Comparison of ENCODE assay signal across 26 mouse cellular contexts in the genomic region with DNA sequence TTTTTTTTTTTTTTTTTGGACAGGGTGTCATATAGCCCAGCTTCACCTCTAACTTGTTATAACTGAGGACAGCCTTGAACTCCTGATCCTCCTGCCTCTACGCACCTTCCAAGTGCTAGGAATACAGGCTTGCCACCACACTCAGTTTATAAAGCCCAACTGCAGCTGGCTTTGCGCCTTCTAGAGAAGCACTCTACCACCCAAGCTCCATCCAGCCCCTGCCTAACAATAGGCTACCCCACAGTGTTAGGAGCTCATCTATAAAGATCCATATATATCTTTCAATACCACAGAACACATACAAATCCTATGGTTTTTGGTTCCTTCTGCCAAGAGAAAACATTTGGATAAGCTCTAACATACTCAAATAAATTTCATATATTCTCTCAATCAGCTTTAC. TPM values are rescaled to one million over a fixed set of nuclear protein-coding genes. Genes with fewer than 3 reads are reported as not detected.
DNase-seq lines count a peak whose midpoint lies in the region; ATAC-seq and TF ChIP-seq lines count a peak whose summit lies in the region.
"Had no signal": no experiment of that assay in that cellular context is flagged by ENCODE, and none has a peak within 500 bp of the region (broad histone marks: within the 10 kb centered on the region; RNA-seq: fewer than 3 reads in every experiment).

No protein-coding gene starts in this region.

- H3K4me1 ChIP-seq in forebrain, embryonic 12.5 days: peaks cover 4% of the 10 kb centered on the region
- H3K4me1 ChIP-seq in forebrain, embryonic 11.5 days (replicated peaks; ENCODE audit: control insufficient read depth, insufficient read depth, low read length): no peaks in the 10 kb centered on the region
- no peaks in the 10 kb centered on the region for H3K4me1 ChIP-seq in forebrain, embryonic 14.5 days (ENCODE audit: control insufficient read depth, insufficient read depth, low read length)
- H3K4me1 ChIP-seq in forebrain, postnatal 0 days (ENCODE audit: insufficient read depth): no peaks in the 10 kb centered on the region
- H3K4me1 ChIP-seq: embryonic facial prominence, embryonic 13.5 days; heart, embryonic 10.5 days; liver, embryonic 12.5 days; midbrain, embryonic 15.5 days had no signal

- intact Hi-C loops in left cerebral cortex, postnatal 4 days (cut with DNase I): no loop called here
- intact Hi-C loops in left cerebral cortex, postnatal 14 days (cut with DNase I): loop anchor here (5.0 kb wide), 1 partner anchor 36 kb away; no protein-coding TSS in a partner anchor

- no peak overlapping the region for H3K4me2 ChIP-seq in forebrain, embryonic 12.5 days
- no peak overlapping the region for H3K4me2 ChIP-seq in forebrain, embryonic 11.5 days (ENCODE audit: low read depth, low read length, severe bottlenecking)
- H3K4me2 ChIP-seq in forebrain, embryonic 14.5 days (ENCODE audit: low read length): no peak overlapping the region
- no peak overlapping the region for H3K4me2 ChIP-seq in forebrain, postnatal 0 days (ENCODE audit: low read depth)
- H3K4me2 ChIP-seq: embryonic facial prominence, embryonic 13.5 days; liver, embryonic 12.5 days; midbrain, embryonic 15.5 days had no signal

- no peaks in the 10 kb centered on the region for H3K9me3 ChIP-seq in forebrain, embryonic 12.5 days
- no peaks in the 10 kb centered on the region for H3K9me3 ChIP-seq in forebrain, embryonic 11.5 days (ENCODE audit: control insufficient read depth, low read length)
- no peaks in the 10 kb centered on the region for H3K9me3 ChIP-seq in forebrain, embryonic 14.5 days (replicated peaks; ENCODE audit: control insufficient read depth, low read length)
- H3K9me3 ChIP-seq in forebrain, postnatal 0 days (ENCODE audit: low read length): no peaks in the 10 kb centered on the region
- H3K9me3 ChIP-seq: embryonic facial prominence, embryonic 13.5 days; G1E; heart, embryonic 10.5 days; liver, embryonic 12.5 days; midbrain, embryonic 15.5 days had no signal

- ATAC-seq in forebrain, embryonic 12.5 days (ENCODE audit: low FRiP score): no peak
- ATAC-seq in forebrain, embryonic 11.5 days (replicated peaks; ENCODE audit: low FRiP score): no peak
- peak; percentile 69 for ATAC-seq in forebrain, embryonic 14.5 days
- ATAC-seq in forebrain, postnatal 0 days: peak; percentile 60; the same call in 1 of the 2 replicates
- ATAC-seq: liver, embryonic 12.5 days; midbrain, embryonic 15.5 days had no signal

- TF ChIP-seq CTCF in forebrain, postnatal 0 days (IDR thresholded peaks at IDR 0.05; ENCODE audit: low read depth): no peak

- 92% methylated on average over 2 of the region's 2 CpGs for WGBS in forebrain, embryonic 12.5 days
- WGBS in forebrain, embryonic 11.5 days: 84% methylated on average over 2 of the region's 2 CpGs
- WGBS in forebrain, embryonic 14.5 days: 58% methylated on average over 2 of the region's 2 CpGs
- 79% methylated on average over 2 of the region's 2 CpGs for WGBS in forebrain, postnatal 0 days

- DNase-seq in forebrain, embryonic 11.5 days (ENCODE audit: low spot score): no peak
- peak; percentile 58 for DNase-seq in left cerebral cortex, postnatal 4 days
- no peak for DNase-seq in left cerebral cortex, postnatal 14 days (ENCODE audit: low spot score in 2 of 2)
- DNase-seq in forebrain, embryonic 14.5 days (ENCODE audit: low spot score): peak; percentile 52
- DNase-seq in forebrain, postnatal 0 days: no peak
- no peak for DNase-seq in MN1 (ENCODE audit: low spot score)
- DNase-seq: adrenal gland, adult 2 months; B cell, adult 2 months; embryo, embryonic 11 days; gastrocnemius, adult 2 months; heart, postnatal 4 days; kidney, postnatal 25 days; thymus, adult 18-20 months; thymus, postnatal 36 days had no signal

- peak overlapping the region; percentile 56; the same call in 1 of the 2 replicates for H3K27ac ChIP-seq in forebrain, embryonic 12.5 days
- no peak overlapping the region for H3K27ac ChIP-seq in forebrain, embryonic 11.5 days (ENCODE audit: low read depth, low read length)
- peak overlapping the region; percentile 83 for H3K27ac ChIP-seq in forebrain, embryonic 14.5 days (ENCODE audit: low read depth, low read length)
- peak overlapping the region; percentile 75 for H3K27ac ChIP-seq in forebrain, postnatal 0 days (ENCODE audit: low read depth, low read length)
- H3K27ac ChIP-seq: embryonic facial prominence, embryonic 13.5 days; gastrocnemius, adult 2 months; heart, embryonic 10.5 days; liver, embryonic 12.5 days had no signal

- H3K36me3 ChIP-seq in forebrain, embryonic 12.5 days (replicated peaks): peaks cover 22% of the 10 kb centered on the region
- no peaks in the 10 kb centered on the region; the same call in 1 of the 2 replicates for H3K36me3 ChIP-seq in forebrain, embryonic 11.5 days (ENCODE audit: control insufficient read depth, insufficient read depth, low read length)
- H3K36me3 ChIP-seq in forebrain, embryonic 14.5 days (ENCODE audit: control insufficient read depth, insufficient read depth, low read length): peaks cover 66% of the 10 kb centered on the region
- peaks cover 56% of the 10 kb centered on the region for H3K36me3 ChIP-seq in forebrain, postnatal 0 days (ENCODE audit: insufficient read depth)

- H3K9ac ChIP-seq in forebrain, embryonic 12.5 days: no peak overlapping the region
- H3K9ac ChIP-seq in forebrain, embryonic 11.5 days (ENCODE audit: low read length): no peak overlapping the region
- H3K9ac ChIP-seq in forebrain, embryonic 14.5 days (ENCODE audit: low read length): no peak overlapping the region
- H3K9ac ChIP-seq in forebrain, postnatal 0 days: no peak overlapping the region
- H3K9ac ChIP-seq: embryonic facial prominence, embryonic 13.5 days; liver, embryonic 12.5 days; midbrain, embryonic 15.5 days had no signal

- no peaks in the 10 kb centered on the region for H3K27me3 ChIP-seq in forebrain, embryonic 12.5 days
- no peaks in the 10 kb centered on the region for H3K27me3 ChIP-seq in forebrain, embryonic 11.5 days (ENCODE audit: control insufficient read depth, insufficient read depth, low read length)
- H3K27me3 ChIP-seq in forebrain, embryonic 14.5 days (replicated peaks; ENCODE audit: control insufficient read depth, insufficient read depth, low read length): no peaks in the 10 kb centered on the region
- H3K27me3 ChIP-seq in forebrain, postnatal 0 days (ENCODE audit: insufficient read depth, low read length): no peaks in the 10 kb centered on the region
- H3K27me3 ChIP-seq: CH12.LX; embryonic facial prominence, embryonic 13.5 days; liver, embryonic 12.5 days; midbrain, embryonic 15.5 days had no signal

- no peak overlapping the region for H3K4me3 ChIP-seq in forebrain, embryonic 12.5 days (replicated peaks)
- no peak overlapping the region for H3K4me3 ChIP-seq in forebrain, embryonic 11.5 days (ENCODE audit: low read depth, low read length)
- no peak overlapping the region for H3K4me3 ChIP-seq in forebrain, embryonic 14.5 days (ENCODE audit: low read depth, low read length)
- no peak overlapping the region for H3K4me3 ChIP-seq in forebrain, postnatal 0 days (ENCODE audit: low read depth, low read length)
- H3K4me3 ChIP-seq: embryonic facial prominence, embryonic 13.5 days; erythroblast, embryonic 14.5 days; gastrocnemius, adult 2 months; heart, embryonic 10.5 days; liver, embryonic 12.5 days; midbrain, embryonic 15.5 days had no signal

RNA-seq across cellular contexts. Expression of gene Stxbp1, which starts 30.5 kb away (rescaled TPM):
- polyA plus RNA-seq in forebrain, embryonic 12.5 days (2016; fragmentation: Nextera tagmentation; extraction: Ambion mirVana): 68.5 and 73.5 TPM in 2 replicates
- polyA plus RNA-seq in forebrain, embryonic 11.5 days (2014; fragmentation: Nextera tagmentation; extraction: Ambion mirVana): 44.0 and 44.6 TPM in 2 replicates
- 100 to 1,000 TPM; 557 to 578 TPM for total RNA-seq in left cerebral cortex, postnatal 4 days (2021)
- 1,000 to 10,000 TPM; 1,032 to 1,038 TPM for total RNA-seq in left cerebral cortex, postnatal 14 days (2021)
- polyA plus RNA-seq in forebrain, embryonic 14.5 days (2014; fragmentation: Nextera tagmentation; extraction: Ambion mirVana): 127 and 174 TPM in 2 replicates
- 109 and 135 TPM in 2 replicates for total RNA-seq in forebrain, postnatal 0 days (2014; rRNA removed)
- 268 and 350 TPM in 2 replicates for polyA plus RNA-seq in forebrain, postnatal 0 days (2015; fragmentation: Nextera tagmentation; extraction: Ambion mirVana)

RNA-seq across cellular contexts. Expression of gene Cfap157, which starts 32.3 kb away (rescaled TPM):
- 0.15 and 0.45 TPM in 2 replicates for polyA plus RNA-seq in forebrain, embryonic 12.5 days (2016; fragmentation: Nextera tagmentation; extraction: Ambion mirVana)
- polyA plus RNA-seq in forebrain, embryonic 11.5 days (2014; fragmentation: Nextera tagmentation; extraction: Ambion mirVana): 0.33 and 0.87 TPM in 2 replicates
- under 1 TPM; 0.34 to 0.58 TPM for total RNA-seq in left cerebral cortex, postnatal 4 days (2021)
- under 1 TPM in 1 of 2 experiments, not detected in 1; 0.33 TPM for total RNA-seq in left cerebral cortex, postnatal 14 days (2021)
- 0.17 and 0.30 TPM in 2 replicates for polyA plus RNA-seq in forebrain, embryonic 14.5 days (2014; fragmentation: Nextera tagmentation; extraction: Ambion mirVana)
- total RNA-seq in forebrain, postnatal 0 days (2014; rRNA removed): 1.0 and 1.2 TPM in 2 replicates
- polyA plus RNA-seq in forebrain, postnatal 0 days (2015; fragmentation: Nextera tagmentation; extraction: Ambion mirVana): 0.94 and 2.8 TPM in 2 replicates
- total RNA-seq: adrenal gland, adult 2 months; CH12.LX; gastrocnemius, adult 2 months; gastrocnemius, postnatal 4 days; heart, postnatal 4 days; megakaryocyte, adult 5-6 weeks; neutrophil, adult 5-6 weeks had no signal
- polyA plus RNA-seq: adrenal gland, adult 2 months; erythroblast, embryonic 14.5 days; G1E had no signal

RNA-seq across cellular contexts. Expression of gene Ptrh1, which starts 40.9 kb away (rescaled TPM):
- 3.9 and 5.3 TPM in 2 replicates for polyA plus RNA-seq in forebrain, embryonic 12.5 days (2016; fragmentation: Nextera tagmentation; extraction: Ambion mirVana)
- polyA plus RNA-seq in forebrain, embryonic 11.5 days (2014; fragmentation: Nextera tagmentation; extraction: Ambion mirVana): 3.3 and 4.6 TPM in 2 replicates
- total RNA-seq in left cerebral cortex, postnatal 4 days (2021): 10 to 100 TPM in 1 of 2 experiments, 1 to 10 TPM in 1; 6.5 to 11.2 TPM
- 1 to 10 TPM; 6.1 to 7.6 TPM for total RNA-seq in left cerebral cortex, postnatal 14 days (2021)
- polyA plus RNA-seq in forebrain, embryonic 14.5 days (2014; fragmentation: Nextera tagmentation; extraction: Ambion mirVana): 4.7 and 5.1 TPM in 2 replicates
- total RNA-seq in forebrain, postnatal 0 days (2014; rRNA removed): 2.4 and 5.5 TPM in 2 replicates
- polyA plus RNA-seq in forebrain, postnatal 0 days (2015; fragmentation: Nextera tagmentation; extraction: Ambion mirVana): 4.0 and 4.8 TPM in 2 replicates
- total RNA-seq: neutrophil, adult 5-6 weeks had no signal
- polyA plus RNA-seq: erythroblast, embryonic 14.5 days had no signal

RNA-seq across cellular contexts. Expression of gene Ttc16, which starts 41.1 kb away (rescaled TPM):
- 0.46 and 0.67 TPM in 2 replicates for polyA plus RNA-seq in forebrain, embryonic 12.5 days (2016; fragmentation: Nextera tagmentation; extraction: Ambion mirVana)
- 0.80 and 0.84 TPM in 2 replicates for polyA plus RNA-seq in forebrain, embryonic 11.5 days (2014; fragmentation: Nextera tagmentation; extraction: Ambion mirVana)
- total RNA-seq in left cerebral cortex, postnatal 4 days (2021): under 1 TPM; 0.42 to 0.66 TPM
- total RNA-seq in left cerebral cortex, postnatal 14 days (2021): under 1 TPM; 0.23 to 0.35 TPM
- 0.27 and 0.80 TPM in 2 replicates for polyA plus RNA-seq in forebrain, embryonic 14.5 days (2014; fragmentation: Nextera tagmentation; extraction: Ambion mirVana)
- 1.00 and 1.8 TPM in 2 replicates for total RNA-seq in forebrain, postnatal 0 days (2014; rRNA removed)
- polyA plus RNA-seq in forebrain, postnatal 0 days (2015; fragmentation: Nextera tagmentation; extraction: Ambion mirVana): 0.68 and 1.2 TPM in 2 replicates
- total RNA-seq: gastrocnemius, adult 2 months; gastrocnemius, postnatal 4 days; megakaryocyte, adult 5-6 weeks had no signal
- polyA plus RNA-seq: erythroblast, embryonic 14.5 days; kidney, embryonic 14.5 days had no signal

RNA-seq across cellular contexts. Expression of gene Fam129b, which starts 59.4 kb away (rescaled TPM):
- polyA plus RNA-seq in forebrain, embryonic 12.5 days (2016; fragmentation: Nextera tagmentation; extraction: Ambion mirVana): 24.6 and 27.3 TPM in 2 replicates
- 13.8 and 15.4 TPM in 2 replicates for polyA plus RNA-seq in forebrain, embryonic 11.5 days (2014; fragmentation: Nextera tagmentation; extraction: Ambion mirVana)
- 10 to 100 TPM; 55.1 to 63.3 TPM for total RNA-seq in left cerebral cortex, postnatal 4 days (2021)
- total RNA-seq in left cerebral cortex, postnatal 14 days (2021): 10 to 100 TPM; 20.0 to 21.0 TPM
- polyA plus RNA-seq in forebrain, embryonic 14.5 days (2014; fragmentation: Nextera tagmentation; extraction: Ambion mirVana): 13.8 and 17.7 TPM in 2 replicates
- 38.1 and 43.9 TPM in 2 replicates for total RNA-seq in forebrain, postnatal 0 days (2014; rRNA removed)
- 26.6 and 27.7 TPM in 2 replicates for polyA plus RNA-seq in forebrain, postnatal 0 days (2015; fragmentation: Nextera tagmentation; extraction: Ambion mirVana)

Comparison
In these comparisons a context has a peak if more than half of its experiments do, and no peak if none do; other contexts are left out.
1. ATAC-seq: peak in forebrain, embryonic 14.5 days (single experiment) and forebrain, postnatal 0 days (single experiment); none in forebrain, embryonic 12.5 days (single experiment) and forebrain, embryonic 11.5 days (single experiment).
2. DNase-seq: peak in left cerebral cortex, postnatal 4 days (single experiment) and forebrain, embryonic 14.5 days (single experiment); none in forebrain, embryonic 11.5 days (single experiment), left cerebral cortex, postnatal 14 days (0 of 2), forebrain, postnatal 0 days (single experiment) and MN1 (single experiment).